Mouse (Mus musculus) midbrain, embryonic 15.5 days (tissue): Measurements from ENCODE around the gene Gm20388. TPM values are rescaled to one million over a fixed set of nuclear protein-coding genes. Genes with fewer than 3 reads are reported as not detected.

ENCODE experiments used
- ATAC-seq: fragments of 200-750 bp; cut with Nextera tagmentation; replicated peaks from 2 replicates; pipeline ENCODE4 v1.8.0; 2017; ENCODE audit warnings: moderate TSS enrichment
- H3K27ac ChIP-seq: fragments of 300-500 bp; sonication (generic); 2 replicates; pipeline ENCODE4 v1.5.1; 2015; ENCODE audit warnings: mild to moderate bottlenecking, inconsistent platforms
- H3K27me3 ChIP-seq: fragments of 300-500 bp; sonication (generic); replicated peaks from 2 replicates; pipeline ENCODE4 v1.6.1; 2015; ENCODE audit warnings: inconsistent platforms
- H3K36me3 ChIP-seq: fragments of 300-500 bp; sonication (generic); replicated peaks from 2 replicates; pipeline ENCODE4 v1.6.1; 2015; ENCODE audit warnings: inconsistent platforms
- H3K4me1 ChIP-seq: fragments of 300-500 bp; sonication (generic); 2 replicates; pipeline ENCODE4 v1.6.1; 2015; ENCODE audit warnings: inconsistent platforms
- H3K4me2 ChIP-seq: fragments of 300-500 bp; sonication (generic); 2 replicates; pipeline ENCODE4 v1.6.1; 2015; ENCODE audit warnings: inconsistent platforms, mild to moderate bottlenecking, moderate library complexity
- H3K4me3 ChIP-seq: fragments of 300-500 bp; sonication (generic); 2 replicates; pipeline ENCODE4 v1.5.1; 2015; ENCODE audit warnings: mild to moderate bottlenecking, inconsistent platforms
- H3K9ac ChIP-seq: fragments of 300-500 bp; sonication (generic); 2 replicates; pipeline ENCODE4 v1.6.1; 2015; ENCODE audit warnings: mild to moderate bottlenecking, inconsistent platforms
- H3K9me3 ChIP-seq: fragments of 300-500 bp; sonication (generic); 2 replicates; pipeline ENCODE4 v1.6.1; 2016; ENCODE audit warnings: inconsistent platforms
- WGBS: fragments of 180-500 bp; shearing (Covaris S2); methylation state at CpG from one replicate; pipeline ENCODE4 v1.1.7; 2015; ENCODE audit warnings: mixed read lengths; 5-methylcytosine and 5-hydroxymethylcytosine counted together
- polyA plus RNA-seq: library from polyadenylated mRNA; unstranded; fragments of >200 nt; fragmentation: Nextera tagmentation; extraction: Ambion mirVana; gene quantifications from 2 replicates; pipeline ENCODE4 v1.2.1, GENCODE M21; 2015

The Gm20388 gene
- polyA plus RNA-seq, 1 experiment from 2014 or later: 5.6 TPM

- Histone ChIP-seq H3K9ac (no peak overlapping the region), H3K4me3 (no peak overlapping the region), H3K27ac (no peak overlapping the region), H3K36me3 (no peaks in the 10 kb centered on the region), H3K4me1 (peaks cover 86% of the 10 kb centered on the region), H3K4me2 (no peak overlapping the region), H3K9me3 (no peaks in the 10 kb centered on the region), H3K27me3 (no peaks in the 10 kb centered on the region)
- ATAC-seq: no peak
- 90% methylated on average over 11 of the region's 11 CpGs for WGBS
Measured at GRCm38 (mm10) chr8:120552509-120552908, 641.9 kb downstream of the Gm20388 start.

- no peak overlapping the region for H3K27ac ChIP-seq
- H3K4me3 ChIP-seq: no peak overlapping the region
Measured at GRCm38 (mm10) chr8:120553441-120554123, 642.9 kb downstream of the Gm20388 start.

GRCm38 (mm10) chr8:120554466-120555039, 643.9 kb downstream of the Gm20388 start:
- Histone ChIP-seq H3K4me1 (peaks cover 86% of the 10 kb centered on the region), H3K36me3 (no peaks in the 10 kb centered on the region), H3K4me3 (no peak overlapping the region), H3K9me3 (no peaks in the 10 kb centered on the region), H3K4me2 (no peak overlapping the region), H3K9ac (no peak overlapping the region), H3K27me3 (no peaks in the 10 kb centered on the region), H3K27ac (no peak overlapping the region)
- 89% methylated on average over 18 of the region's 18 CpGs for WGBS
- ATAC-seq: no peak

More at GRCm38 (mm10) chr8:120553441-120554123, 642.9 kb downstream of the Gm20388 start:
- H3K9me3 ChIP-seq: no peaks in the 10 kb centered on the region
- no peak for ATAC-seq
- no peak overlapping the region for H3K4me2 ChIP-seq
- H3K36me3 ChIP-seq: no peaks in the 10 kb centered on the region
- no peak overlapping the region for H3K9ac ChIP-seq
- 85% methylated on average over 24 of the region's 24 CpGs for WGBS
- peaks cover 86% of the 10 kb centered on the region for H3K4me1 ChIP-seq
- no peaks in the 10 kb centered on the region for H3K27me3 ChIP-seq

- WGBS: 44% methylated on average over 20 of the region's 20 CpGs
Measured at GRCm38 (mm10) chr8:120556198-120556892, 645.7 kb downstream of the Gm20388 start.

GRCm38 (mm10) chr8:120557170-120557965, 646.7 kb downstream of the Gm20388 start:
- Histone ChIP-seq H3K36me3 (no peaks in the 10 kb centered on the region), H3K4me3 (no peak overlapping the region), H3K9me3 (no peaks in the 10 kb centered on the region), H3K27me3 (no peaks in the 10 kb centered on the region), H3K4me1 (peaks cover 86% of the 10 kb centered on the region), H3K4me2 (no peak overlapping the region), H3K27ac (no peak overlapping the region), H3K9ac (0 out of 2 replicates have a peak overlapping the region, but pooled peaks have one; percentile 7)
- WGBS: 37% methylated on average over 15 of the region's 15 CpGs
- no peak for ATAC-seq

More at GRCm38 (mm10) chr8:120556198-120556892, 645.7 kb downstream of the Gm20388 start:
- Histone ChIP-seq H3K4me1 (peaks cover 86% of the 10 kb centered on the region), H3K27ac (peak overlapping the region; percentile 45; the same call in 1 of the 2 replicates), H3K9me3 (no peaks in the 10 kb centered on the region), H3K4me2 (no peak overlapping the region), H3K36me3 (no peaks in the 10 kb centered on the region), H3K27me3 (no peaks in the 10 kb centered on the region), H3K4me3 (no peak overlapping the region), H3K9ac (peak overlapping the region; percentile 27; the same call in 1 of the 2 replicates)
- no peak for ATAC-seq

GRCm38 (mm10) chr8:120558162-120558561, 647.5 kb downstream of the Gm20388 start:
- Histone ChIP-seq H3K27me3 (no peaks in the 10 kb centered on the region), H3K4me2 (no peak overlapping the region), H3K9ac (no peak overlapping the region), H3K36me3 (no peaks in the 10 kb centered on the region), H3K9me3 (no peaks in the 10 kb centered on the region), H3K27ac (no peak overlapping the region), H3K4me3 (no peak overlapping the region), H3K4me1 (peaks cover 88% of the 10 kb centered on the region)
- 75% methylated on average over 4 of the region's 4 CpGs for WGBS
- no peak for ATAC-seq

GRCm38 (mm10) chr8:120559654-120560053, 649.0 kb downstream of the Gm20388 start:
- no peaks in the 10 kb centered on the region for H3K27me3 ChIP-seq
- ATAC-seq: peak; percentile 21; the same call in 1 of the 2 replicates
- H3K4me1 ChIP-seq: peaks cover 97% of the 10 kb centered on the region
- H3K36me3 ChIP-seq: no peaks in the 10 kb centered on the region
- no peak overlapping the region for H3K4me2 ChIP-seq
- H3K9ac ChIP-seq: 0 out of 2 replicates have a peak overlapping the region, but pooled peaks have one; percentile 2
- H3K9me3 ChIP-seq: no peaks in the 10 kb centered on the region
- no peak overlapping the region for H3K4me3 ChIP-seq
- 7% methylated on average over 11 of the region's 11 CpGs for WGBS
- peak overlapping the region; percentile 74 for H3K27ac ChIP-seq

GRCm38 (mm10) chr8:120560535-120560934, 649.9 kb downstream of the Gm20388 start:
- Histone ChIP-seq H3K27me3 (no peaks in the 10 kb centered on the region), H3K4me2 (no peak overlapping the region), H3K9me3 (no peaks in the 10 kb centered on the region), H3K9ac (0 out of 2 replicates have a peak overlapping the region, but pooled peaks have one; percentile 2), H3K27ac (0 out of 2 replicates have a peak overlapping the region, but pooled peaks have one; percentile 74), H3K4me3 (no peak overlapping the region), H3K4me1 (peaks cover 100% of the 10 kb centered on the region), H3K36me3 (no peaks in the 10 kb centered on the region)
- no peak for ATAC-seq
- WGBS: 73% methylated on average over 5 of the region's 5 CpGs

GRCm38 (mm10) chr8:120561539-120562435, 651.1 kb downstream of the Gm20388 start:
- Histone ChIP-seq H3K4me2 (no peak overlapping the region), H3K27ac (peak overlapping the region; percentile 72), H3K4me3 (no peak overlapping the region), H3K9ac (no peak overlapping the region), H3K27me3 (no peaks in the 10 kb centered on the region), H3K36me3 (peaks cover 1% of the 10 kb centered on the region), H3K4me1 (peaks cover 99% of the 10 kb centered on the region), H3K9me3 (no peaks in the 10 kb centered on the region)
- WGBS: 82% methylated on average over 22 of the region's 22 CpGs
- ATAC-seq: no peak

GRCm38 (mm10) chr8:120562680-120563347, 652.2 kb downstream of the Gm20388 start:
- no peak for ATAC-seq
- H3K27ac ChIP-seq: peak overlapping the region; percentile 72
- peaks cover 11% of the 10 kb centered on the region for H3K36me3 ChIP-seq
- H3K9ac ChIP-seq: no peak overlapping the region
- H3K4me1 ChIP-seq: peaks cover 91% of the 10 kb centered on the region
- H3K27me3 ChIP-seq: no peaks in the 10 kb centered on the region
- no peak overlapping the region for H3K4me2 ChIP-seq
- H3K9me3 ChIP-seq: no peaks in the 10 kb centered on the region
- no peak overlapping the region for H3K4me3 ChIP-seq
- WGBS: 80% methylated on average over 18 of the region's 18 CpGs
